Mouse (Mus musculus): ENCODE data around the gene Bicd2. TPM values are rescaled to one million over a fixed set of nuclear protein-coding genes. Genes with fewer than 3 reads are reported as not detected.

Gene Bicd2
- polyA plus RNA-seq (2015; fragmentation: Nextera tagmentation; extraction: Ambion mirVana): 6.3 and 6.5 TPM in 2 replicates

- WGBS (ENCODE audit: insufficient replicate concordance): under 1% methylated on average over 74 of the region's 74 CpGs
- peak; percentile 99 for ATAC-seq (ENCODE audit: low read depth)
Measured at GRCm38 (mm10) chr13:49341012-49341830, at the start of gene Bicd2. Gene Bicd2 (plus strand): TSS chr13:49341585.

DNA sequence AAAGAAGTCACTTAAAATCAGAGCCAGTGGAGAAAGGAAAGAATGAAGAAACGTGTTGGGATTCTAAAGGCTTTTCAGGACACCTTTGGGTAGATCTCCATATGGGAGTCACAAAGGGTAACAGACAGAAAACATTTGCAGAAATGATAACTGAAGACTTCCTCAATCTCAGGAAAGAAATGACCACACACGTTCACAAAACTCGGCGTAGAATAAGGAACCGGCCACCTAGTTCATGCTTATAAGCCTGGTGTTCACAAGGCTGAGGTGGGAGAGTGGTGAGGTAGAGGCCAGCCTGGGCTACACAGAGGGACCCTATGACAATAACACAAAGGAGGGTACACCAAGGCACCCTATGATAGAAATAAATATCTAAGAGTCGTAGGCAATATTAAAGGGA, 49.4 kb upstream of the Bicd2 start:
- no peak for ATAC-seq (ENCODE audit: low read depth)
- H3K27ac ChIP-seq (ENCODE audit: low read length): no peak overlapping the region
- no peak overlapping the region for H3K4me2 ChIP-seq (ENCODE audit: low read depth, low read length)
- peaks cover 1% of the 10 kb centered on the region for H3K36me3 ChIP-seq (ENCODE audit: control insufficient read depth, insufficient read depth)
- no peak overlapping the region for H3K4me3 ChIP-seq (ENCODE audit: low read depth, low read length)
- no peaks in the 10 kb centered on the region for H3K9me3 ChIP-seq (replicated peaks; ENCODE audit: control insufficient read depth, low read length)
- 41% methylated on average over 6 of the region's 6 CpGs for WGBS (ENCODE audit: insufficient replicate concordance)
- no peak overlapping the region for H3K9ac ChIP-seq (ENCODE audit: low read depth, low read length)
- H3K27me3 ChIP-seq (ENCODE audit: control insufficient read depth, insufficient read depth, low read depth, low read length): no peaks in the 10 kb centered on the region
- no peaks in the 10 kb centered on the region for H3K4me1 ChIP-seq (ENCODE audit: control insufficient read depth, low read depth, low read length)

More at GRCm38 (mm10) chr13:49341012-49341830, at the start of gene Bicd2:
- Histone ChIP-seq H3K27ac (ENCODE audit: low read length) (peak within 1 kb of the TSS; percentile 56), H3K4me3 (ENCODE audit: low read depth, low read length) (peak within 1 kb of the TSS; percentile 78), H3K4me1 (ENCODE audit: control insufficient read depth, low read depth, low read length) (peaks cover 48% of the 10 kb centered on the region), H3K4me2 (ENCODE audit: low read depth, low read length) (peak within 1 kb of the TSS; percentile 79), H3K27me3 (ENCODE audit: control insufficient read depth, insufficient read depth, low read depth, low read length) (no peaks in the 10 kb centered on the region), H3K36me3 (ENCODE audit: control insufficient read depth, insufficient read depth) (no peaks in the 10 kb centered on the region), H3K9me3 (replicated peaks; ENCODE audit: control insufficient read depth, low read length) (no peaks in the 10 kb centered on the region), H3K9ac (ENCODE audit: low read depth, low read length) (peak within 1 kb of the TSS; percentile 85)

DNA sequence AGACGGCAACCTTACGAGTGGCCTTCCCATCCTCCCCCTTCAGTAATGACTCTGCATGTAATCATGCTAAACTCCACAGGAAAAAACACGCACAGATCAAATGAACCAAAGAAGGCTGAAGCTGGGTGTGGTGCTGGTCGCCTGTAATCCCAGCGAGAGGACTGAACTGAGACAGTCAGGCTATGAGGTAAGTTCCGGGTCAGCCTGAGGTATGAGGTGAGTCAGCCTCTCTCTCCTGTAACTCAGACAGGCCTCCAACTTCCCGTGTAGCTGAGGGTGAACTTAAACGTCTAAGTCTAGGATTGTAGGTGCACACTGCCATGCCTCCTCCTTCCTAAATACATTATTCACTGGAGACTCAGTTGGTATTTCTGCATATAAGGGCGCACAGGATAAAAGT, 47.3 kb upstream of the Bicd2 start:
- Histone ChIP-seq H3K4me1 (ENCODE audit: control insufficient read depth, low read depth, low read length) (peaks cover 1% of the 10 kb centered on the region), H3K4me2 (ENCODE audit: low read depth, low read length) (no peak overlapping the region), H3K27ac (ENCODE audit: low read length) (no peak overlapping the region), H3K9me3 (replicated peaks; ENCODE audit: control insufficient read depth, low read length) (no peaks in the 10 kb centered on the region), H3K9ac (ENCODE audit: low read depth, low read length) (no peak overlapping the region), H3K4me3 (ENCODE audit: low read depth, low read length) (no peak overlapping the region), H3K27me3 (ENCODE audit: control insufficient read depth, insufficient read depth, low read depth, low read length) (no peaks in the 10 kb centered on the region), H3K36me3 (ENCODE audit: control insufficient read depth, insufficient read depth) (no peaks in the 10 kb centered on the region; the same call in 1 of the 2 replicates)
- no peak for ATAC-seq (ENCODE audit: low read depth)
- WGBS (ENCODE audit: insufficient replicate concordance): 53% methylated on average over 9 of the region's 9 CpGs

DNA sequence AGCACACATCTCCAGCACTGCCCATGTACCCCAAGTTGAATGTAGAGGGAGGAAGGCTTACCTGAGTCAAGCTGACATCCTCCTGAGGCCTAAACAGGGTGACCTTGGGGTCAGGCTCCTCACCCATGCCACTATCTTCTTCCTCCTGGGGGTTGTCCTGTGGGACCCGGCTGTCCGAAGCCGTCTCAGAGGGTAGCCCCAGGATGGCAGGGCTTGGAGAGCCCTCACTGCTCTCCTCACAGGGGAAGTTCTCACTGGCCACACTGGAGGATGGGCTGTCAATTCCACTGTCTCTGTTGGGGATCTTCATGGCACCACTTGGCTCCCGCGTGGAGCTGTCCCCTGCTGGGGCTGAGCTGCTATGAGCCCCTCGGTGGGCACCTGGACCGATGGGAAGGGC, 45.1 kb upstream of the Bicd2 start:
- no peak overlapping the region for H3K9ac ChIP-seq (ENCODE audit: low read depth, low read length)
- H3K27me3 ChIP-seq (ENCODE audit: control insufficient read depth, insufficient read depth, low read depth, low read length): no peaks in the 10 kb centered on the region
- no peak overlapping the region for H3K4me3 ChIP-seq (ENCODE audit: low read depth, low read length)
- no peaks in the 10 kb centered on the region; the same call in 1 of the 2 replicates for H3K36me3 ChIP-seq (ENCODE audit: control insufficient read depth, insufficient read depth)
- ATAC-seq (ENCODE audit: low read depth): no peak
- H3K9me3 ChIP-seq (replicated peaks; ENCODE audit: control insufficient read depth, low read length): no peaks in the 10 kb centered on the region
- no peak overlapping the region for H3K27ac ChIP-seq (ENCODE audit: low read length)
- peaks cover 5% of the 10 kb centered on the region for H3K4me1 ChIP-seq (ENCODE audit: control insufficient read depth, low read depth, low read length)
- no peak overlapping the region for H3K4me2 ChIP-seq (ENCODE audit: low read depth, low read length)
- 78% methylated on average over 7 of the region's 7 CpGs for WGBS (ENCODE audit: insufficient replicate concordance)

- Histone ChIP-seq H3K27ac (ENCODE audit: low read length) (peak overlapping the region; percentile 60), H3K4me2 (ENCODE audit: low read depth, low read length) (no peak overlapping the region)
- peak; percentile 43; the same call in 1 of the 2 replicates for ATAC-seq (ENCODE audit: low read depth)
Measured at GRCm38 (mm10) chr13:49298514-49299381, 42.6 kb upstream of the Bicd2 start.

DNA sequence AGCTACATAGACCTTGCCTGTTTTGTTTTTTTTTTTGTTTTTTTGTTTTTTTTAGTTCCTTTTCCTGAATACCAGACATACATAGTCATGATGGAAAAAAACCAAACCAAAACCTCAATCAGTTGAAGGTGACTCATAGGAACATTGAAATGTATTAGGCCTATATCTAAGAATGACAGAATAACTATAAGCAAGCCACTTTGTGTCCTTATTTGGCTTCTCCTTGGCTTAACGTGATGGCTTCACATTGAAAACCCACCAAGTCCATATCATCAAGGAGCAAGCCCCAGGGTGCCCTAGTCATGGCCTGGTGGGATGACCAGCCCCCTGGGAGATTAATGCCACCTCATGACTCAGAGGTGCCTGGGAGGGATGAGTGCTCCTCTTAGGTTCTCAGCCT, 40.6 kb upstream of the Bicd2 start:
- Histone ChIP-seq H3K4me1 (ENCODE audit: control insufficient read depth, low read depth, low read length) (peaks cover 5% of the 10 kb centered on the region), H3K9ac (ENCODE audit: low read depth, low read length) (no peak overlapping the region), H3K9me3 (replicated peaks; ENCODE audit: control insufficient read depth, low read length) (no peaks in the 10 kb centered on the region), H3K4me3 (ENCODE audit: low read depth, low read length) (no peak overlapping the region), H3K27ac (ENCODE audit: low read length) (no peak overlapping the region), H3K4me2 (ENCODE audit: low read depth, low read length) (no peak overlapping the region), H3K36me3 (ENCODE audit: control insufficient read depth, insufficient read depth) (no peaks in the 10 kb centered on the region), H3K27me3 (ENCODE audit: control insufficient read depth, insufficient read depth, low read depth, low read length) (no peaks in the 10 kb centered on the region)
- 50% methylated on average over 1 of the region's 1 CpGs for WGBS (ENCODE audit: insufficient replicate concordance)
- ATAC-seq (ENCODE audit: low read depth): no peak

More at GRCm38 (mm10) chr13:49298514-49299381, 42.6 kb upstream of the Bicd2 start:
- Histone ChIP-seq H3K4me3 (ENCODE audit: low read depth, low read length) (no peak overlapping the region), H3K27me3 (ENCODE audit: control insufficient read depth, insufficient read depth, low read depth, low read length) (no peaks in the 10 kb centered on the region), H3K9me3 (replicated peaks; ENCODE audit: control insufficient read depth, low read length) (no peaks in the 10 kb centered on the region), H3K4me1 (ENCODE audit: control insufficient read depth, low read depth, low read length) (peaks cover 5% of the 10 kb centered on the region), H3K9ac (ENCODE audit: low read depth, low read length) (no peak overlapping the region), H3K36me3 (ENCODE audit: control insufficient read depth, insufficient read depth) (no peaks in the 10 kb centered on the region)
- WGBS (ENCODE audit: insufficient replicate concordance): 28% methylated on average over 14 of the region's 14 CpGs

GRCm38 (mm10) chr13:49306771-49307310, 34.5 kb upstream of the Bicd2 start:
- H3K4me1 ChIP-seq (ENCODE audit: control insufficient read depth, low read depth, low read length): peaks cover 16% of the 10 kb centered on the region
- H3K4me3 ChIP-seq (ENCODE audit: low read depth, low read length): peak overlapping the region; percentile 53
- ATAC-seq (ENCODE audit: low read depth): no peak
- H3K27me3 ChIP-seq (ENCODE audit: control insufficient read depth, insufficient read depth, low read depth, low read length): no peaks in the 10 kb centered on the region
- WGBS (ENCODE audit: insufficient replicate concordance): 17% methylated on average over 7 of the region's 7 CpGs
- H3K36me3 ChIP-seq (ENCODE audit: control insufficient read depth, insufficient read depth): no peaks in the 10 kb centered on the region
- H3K4me2 ChIP-seq (ENCODE audit: low read depth, low read length): peak overlapping the region; percentile 46
- peak overlapping the region; percentile 80 for H3K27ac ChIP-seq (ENCODE audit: low read length)
- H3K9ac ChIP-seq (ENCODE audit: low read depth, low read length): peak overlapping the region; percentile 33; the same call in 1 of the 2 replicates
- H3K9me3 ChIP-seq (replicated peaks; ENCODE audit: control insufficient read depth, low read length): no peaks in the 10 kb centered on the region

DNA sequence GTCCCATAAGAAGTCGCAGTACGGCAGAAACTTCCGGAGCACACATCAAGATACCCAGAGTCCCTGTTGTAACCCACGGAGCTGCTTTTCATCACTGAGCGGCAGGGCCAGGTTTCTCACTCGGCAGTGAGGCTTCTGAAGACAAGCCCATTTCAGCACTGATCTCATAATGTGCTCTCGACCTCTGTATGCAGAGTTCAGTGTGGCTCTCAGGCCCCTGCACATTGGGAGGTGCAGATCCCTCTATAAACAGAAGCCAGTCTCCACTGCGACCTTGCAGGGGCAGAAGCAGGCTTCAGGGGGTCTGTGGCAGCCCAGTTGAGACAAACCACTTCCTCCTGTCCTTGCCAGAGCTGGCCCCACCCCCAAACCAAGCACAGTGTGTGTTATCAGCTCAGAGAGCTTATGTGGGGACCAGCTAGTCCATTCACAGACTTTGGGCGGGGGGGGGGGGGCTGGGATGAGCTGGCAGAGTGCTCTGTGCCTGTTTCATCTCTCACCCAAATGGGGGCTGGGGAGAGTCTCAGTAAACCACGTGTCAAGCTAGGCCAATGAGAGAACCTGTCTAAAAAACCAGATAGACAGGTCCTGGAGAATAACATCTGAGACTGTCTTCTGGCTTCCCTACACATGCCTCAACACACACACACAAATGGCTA, 33.9 kb upstream of the Bicd2 start:
- Histone ChIP-seq H3K4me2 (ENCODE audit: low read depth, low read length) (peak overlapping the region; percentile 46), H3K4me1 (ENCODE audit: control insufficient read depth, low read depth, low read length) (peaks cover 16% of the 10 kb centered on the region), H3K9me3 (replicated peaks; ENCODE audit: control insufficient read depth, low read length) (no peaks in the 10 kb centered on the region), H3K9ac (ENCODE audit: low read depth, low read length) (peak overlapping the region; percentile 33), H3K27ac (ENCODE audit: low read length) (peak overlapping the region; percentile 80), H3K27me3 (ENCODE audit: control insufficient read depth, insufficient read depth, low read depth, low read length) (no peaks in the 10 kb centered on the region), H3K4me3 (ENCODE audit: low read depth, low read length) (peak overlapping the region; percentile 53), H3K36me3 (ENCODE audit: control insufficient read depth, insufficient read depth) (no peaks in the 10 kb centered on the region)
- WGBS (ENCODE audit: insufficient replicate concordance): 3% methylated on average over 10 of the region's 10 CpGs
- peak; percentile 69 for ATAC-seq (ENCODE audit: low read depth)
